Mouse (Mus musculus): Measurements from ENCODE around the gene Ccsap. TPM values are rescaled to one million over a fixed set of nuclear protein-coding genes. Genes with fewer than 3 reads are reported as not detected.
A peak's percentile ranks its signal among the peaks of the same experiment; 100 is the strongest.

Gene Ccsap
- polyA plus RNA-seq, 1 experiment from 2014 or later = 1.2 TPM

DNA sequence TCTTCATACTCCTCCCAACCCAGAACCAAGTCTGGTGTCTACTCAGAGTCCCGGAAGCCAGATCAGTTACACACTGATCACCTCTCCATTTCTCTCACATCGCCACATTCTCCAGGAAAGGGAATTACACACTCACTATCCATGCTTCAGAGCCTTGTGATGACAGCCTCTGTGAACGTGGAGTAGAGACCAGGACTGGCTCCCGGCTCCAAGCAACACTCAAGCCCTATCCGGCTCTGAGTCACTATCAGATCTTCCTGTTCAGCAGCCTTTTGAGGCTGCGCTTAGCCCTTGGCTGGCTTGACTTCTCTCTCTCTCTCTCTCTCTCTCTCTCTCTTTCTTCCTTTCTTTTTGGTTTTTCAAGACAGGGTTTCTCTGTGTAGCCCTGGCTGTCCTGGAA lies 13.4 kb upstream of the Ccsap start:
- Histone ChIP-seq H3K9ac (replicated peaks) (no peak overlapping the region), H3K4me3 (ENCODE audit: low read depth, low read length) (no peak overlapping the region), H3K9me3 (ENCODE audit: low read length) (no peaks in the 10 kb centered on the region), H3K4me1 (ENCODE audit: insufficient read depth) (no peaks in the 10 kb centered on the region), H3K27ac (ENCODE audit: low read depth) (no peak overlapping the region), H3K4me2 (ENCODE audit: low read depth, low read length) (no peak overlapping the region), H3K36me3 (replicated peaks; ENCODE audit: insufficient read depth, low read length) (no peaks in the 10 kb centered on the region), H3K27me3 (ENCODE audit: insufficient read depth, low read length) (no peaks in the 10 kb centered on the region)
- 73% methylated on average over 6 of the region's 6 CpGs for WGBS (ENCODE audit: insufficient replicate concordance)
- DNase-seq (no peak), ATAC-seq (no peak)
- TF ChIP-seq EP300 (IDR thresholded peaks at IDR 0.05; ENCODE audit: low read depth) (no peak), CTCF (IDR thresholded peaks at IDR 0.05; ENCODE audit: low read depth) (no peak)

DNA sequence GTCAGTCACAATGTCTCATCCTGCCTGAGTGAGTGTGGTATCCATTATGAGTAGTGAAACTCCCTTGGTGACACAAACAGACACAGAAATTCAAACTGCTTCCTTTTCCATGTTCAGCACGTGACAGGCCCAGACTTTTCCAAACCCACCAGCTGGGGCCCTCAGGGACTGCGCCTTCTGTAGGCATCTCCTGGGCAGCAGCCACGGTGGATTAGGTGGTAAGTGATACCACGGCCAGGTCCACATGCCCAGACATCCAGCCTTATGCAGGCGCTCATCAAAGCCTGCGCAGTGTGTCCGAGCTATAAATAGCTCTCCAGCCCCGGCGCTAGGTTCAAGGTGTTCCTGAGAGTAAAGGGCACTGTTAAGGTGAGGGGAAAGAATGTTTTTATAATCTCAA lies 12.0 kb upstream of the Ccsap start:
- Histone ChIP-seq H3K4me1 (ENCODE audit: insufficient read depth) (no peaks in the 10 kb centered on the region), H3K4me2 (ENCODE audit: low read depth, low read length) (no peak overlapping the region), H3K36me3 (replicated peaks; ENCODE audit: insufficient read depth, low read length) (no peaks in the 10 kb centered on the region), H3K27ac (ENCODE audit: low read depth) (no peak overlapping the region), H3K4me3 (ENCODE audit: low read depth, low read length) (no peak overlapping the region), H3K9me3 (ENCODE audit: low read length) (no peaks in the 10 kb centered on the region), H3K27me3 (ENCODE audit: insufficient read depth, low read length) (no peaks in the 10 kb centered on the region), H3K9ac (replicated peaks) (no peak overlapping the region)
- WGBS (ENCODE audit: insufficient replicate concordance) = 71% methylated on average over 9 of the region's 9 CpGs
- ATAC-seq (no peak), DNase-seq (no peak)
- TF ChIP-seq CTCF (IDR thresholded peaks at IDR 0.05; ENCODE audit: low read depth) = no peak
- TF ChIP-seq EP300 (IDR thresholded peaks at IDR 0.05; ENCODE audit: low read depth) = no peak

DNA sequence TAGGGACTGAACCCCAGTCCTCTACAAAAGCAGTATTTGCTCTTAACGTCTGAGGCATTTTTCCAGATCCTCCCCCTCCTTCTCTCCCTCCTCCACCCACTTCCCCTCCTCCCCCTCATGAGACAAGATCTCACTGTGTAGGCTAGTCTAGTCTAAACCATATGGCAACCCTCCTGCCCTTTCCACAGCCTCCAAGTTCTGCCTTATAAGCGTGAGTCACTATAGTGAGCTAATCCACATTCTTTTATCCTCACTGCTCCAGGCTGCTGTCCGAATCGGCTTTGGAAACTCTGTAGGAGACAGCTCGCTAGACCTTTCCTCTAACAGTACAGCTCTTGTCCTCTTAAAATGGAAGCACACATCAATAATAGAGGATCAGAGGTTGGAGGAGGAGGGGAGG lies 7.0 kb upstream of the Ccsap start:
- WGBS (ENCODE audit: insufficient replicate concordance) = 49% methylated on average over 5 of the region's 5 CpGs
- TF ChIP-seq CTCF (IDR thresholded peaks at IDR 0.05; ENCODE audit: low read depth) = no peak
- TF ChIP-seq EP300 (IDR thresholded peaks at IDR 0.05; ENCODE audit: low read depth) = no peak
- H3K9me3 ChIP-seq (ENCODE audit: low read length) = no peaks in the 10 kb centered on the region
- no peaks in the 10 kb centered on the region for H3K4me1 ChIP-seq (ENCODE audit: insufficient read depth)
- DNase-seq (no peak), ATAC-seq (no peak)
- no peak overlapping the region for H3K4me2 ChIP-seq (ENCODE audit: low read depth, low read length)
- no peaks in the 10 kb centered on the region for H3K36me3 ChIP-seq (replicated peaks; ENCODE audit: insufficient read depth, low read length)
- H3K9ac ChIP-seq (replicated peaks) = no peak overlapping the region
- no peak overlapping the region for H3K4me3 ChIP-seq (ENCODE audit: low read depth, low read length)
- peaks cover 6% of the 10 kb centered on the region; the same call in 1 of the 2 replicates for H3K27me3 ChIP-seq (ENCODE audit: insufficient read depth, low read length)
- H3K27ac ChIP-seq (ENCODE audit: low read depth) = no peak overlapping the region

DNA sequence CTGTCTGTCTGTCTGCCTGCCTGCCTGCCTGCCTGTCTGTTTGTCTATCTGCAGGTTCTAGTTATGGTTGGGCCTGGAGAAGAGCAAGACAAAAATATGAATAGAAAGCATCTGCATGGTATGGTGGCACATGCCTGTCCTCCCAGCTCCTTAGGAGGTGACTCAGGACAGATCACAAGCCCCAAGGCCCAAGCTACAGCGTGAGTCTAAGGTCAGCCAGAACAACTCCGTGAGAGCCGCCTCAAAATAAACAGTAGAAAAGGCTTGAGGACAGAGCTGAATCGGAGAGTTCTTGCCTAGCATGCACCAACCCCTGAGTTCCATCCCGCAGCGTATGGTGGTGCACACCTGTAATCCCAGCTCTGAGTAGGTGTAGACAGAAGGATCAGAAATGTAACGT lies 5.8 kb upstream of the Ccsap start:
- Histone ChIP-seq H3K9me3 (ENCODE audit: low read length) (no peaks in the 10 kb centered on the region), H3K4me3 (ENCODE audit: low read depth, low read length) (no peak overlapping the region), H3K9ac (replicated peaks) (no peak overlapping the region), H3K27ac (ENCODE audit: low read depth) (no peak overlapping the region), H3K36me3 (replicated peaks; ENCODE audit: insufficient read depth, low read length) (no peaks in the 10 kb centered on the region), H3K4me2 (ENCODE audit: low read depth, low read length) (no peak overlapping the region), H3K27me3 (ENCODE audit: insufficient read depth, low read length) (peaks cover 11% of the 10 kb centered on the region), H3K4me1 (ENCODE audit: insufficient read depth) (no peaks in the 10 kb centered on the region)
- DNase-seq = no peak
- 70% methylated on average over 7 of the region's 7 CpGs for WGBS (ENCODE audit: insufficient replicate concordance)
- ATAC-seq = no peak
- no peak for TF ChIP-seq EP300 (IDR thresholded peaks at IDR 0.05; ENCODE audit: low read depth)
- no peak for TF ChIP-seq CTCF (IDR thresholded peaks at IDR 0.05; ENCODE audit: low read depth)

DNA sequence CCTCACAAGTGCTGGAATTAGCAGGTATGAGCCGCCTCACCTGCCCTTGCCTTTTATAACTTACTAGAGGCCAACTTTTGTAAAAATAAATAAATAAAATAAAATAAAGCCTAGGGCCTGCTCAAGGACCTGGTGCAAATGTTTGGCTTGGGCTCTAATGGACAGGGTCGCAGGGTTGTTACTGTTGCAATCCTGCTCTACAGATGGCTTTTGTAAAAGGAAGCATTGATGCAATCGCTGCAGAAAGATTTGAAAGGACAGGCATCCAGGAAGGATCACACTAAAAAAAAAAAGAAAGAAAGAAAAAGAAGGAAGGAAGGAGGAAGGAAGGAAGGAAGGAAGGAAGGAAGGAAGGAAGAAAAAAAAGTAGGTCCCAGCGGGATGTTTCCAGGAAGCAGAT lies 377 bp upstream of the Ccsap start:
- H3K4me1 ChIP-seq (ENCODE audit: insufficient read depth) = 0 out of 2 replicates have a peak, but pooled peaks cover 10% of the 10 kb centered on the region
- ATAC-seq (no peak), DNase-seq (no peak)
- H3K9ac ChIP-seq (replicated peaks) = no peak overlapping the region
- H3K36me3 ChIP-seq (replicated peaks; ENCODE audit: insufficient read depth, low read length) = no peaks in the 10 kb centered on the region
- peaks cover 19% of the 10 kb centered on the region for H3K27me3 ChIP-seq (ENCODE audit: insufficient read depth, low read length)
- H3K4me2 ChIP-seq (ENCODE audit: low read depth, low read length) = no peak overlapping the region
- no peak overlapping the region for H3K27ac ChIP-seq (ENCODE audit: low read depth)
- H3K4me3 ChIP-seq (ENCODE audit: low read depth, low read length) = peak overlapping the region; percentile 93; the same call in 1 of the 2 replicates
- H3K9me3 ChIP-seq (ENCODE audit: low read length) = no peaks in the 10 kb centered on the region
- TF ChIP-seq CTCF (IDR thresholded peaks at IDR 0.05; ENCODE audit: low read depth) (no peak), EP300 (IDR thresholded peaks at IDR 0.05; ENCODE audit: low read depth) (no peak)
- 52% methylated on average over 4 of the region's 4 CpGs for WGBS (ENCODE audit: insufficient replicate concordance)

DNA sequence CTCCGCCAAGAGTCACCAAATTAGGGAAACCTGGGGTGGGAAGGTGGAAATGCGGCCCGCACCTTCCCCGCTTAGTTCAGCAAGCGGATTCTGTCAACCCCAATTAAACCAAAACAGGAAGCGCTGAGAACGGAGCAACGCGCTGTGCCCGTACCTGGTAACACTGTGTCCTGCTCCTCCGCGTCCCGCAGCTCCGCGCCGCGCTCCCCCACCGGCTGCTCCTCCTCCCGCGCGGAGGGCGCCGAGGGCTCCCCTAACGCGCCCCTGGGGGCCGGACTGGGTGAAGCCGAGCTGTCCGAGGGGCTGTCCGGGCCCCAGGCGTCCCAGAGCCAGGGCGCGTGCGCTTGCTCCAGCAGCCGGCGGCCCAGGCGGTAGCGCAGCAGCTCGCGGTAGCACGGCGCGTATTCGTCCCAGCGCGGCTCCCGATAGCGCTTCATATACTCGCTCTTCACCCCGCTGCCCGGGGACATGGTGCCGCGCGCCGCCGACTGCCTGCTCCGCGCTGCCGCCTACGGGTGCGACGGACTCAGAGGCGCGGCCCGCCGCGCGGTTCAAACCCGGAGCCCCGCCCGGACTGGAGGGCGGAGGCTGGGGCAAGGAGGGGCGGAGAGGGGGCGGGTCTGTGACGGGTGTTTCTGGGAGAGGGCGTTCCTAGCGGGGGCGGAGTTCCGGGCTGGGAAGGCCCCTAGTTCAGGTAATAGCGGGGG lies 915 bp downstream of the Ccsap start:
- Histone ChIP-seq H3K4me2 (ENCODE audit: low read depth, low read length) (peak overlapping the region; percentile 98), H3K27ac (ENCODE audit: low read depth) (peak overlapping the region; percentile 61), H3K27me3 (ENCODE audit: insufficient read depth, low read length) (peaks cover 16% of the 10 kb centered on the region), H3K4me1 (ENCODE audit: insufficient read depth) (0 out of 2 replicates have a peak, but pooled peaks cover 10% of the 10 kb centered on the region), H3K36me3 (replicated peaks; ENCODE audit: insufficient read depth, low read length) (no peaks in the 10 kb centered on the region), H3K4me3 (ENCODE audit: low read depth, low read length) (peak overlapping the region; percentile 93), H3K9ac (replicated peaks) (peak overlapping the region; percentile 86), H3K9me3 (ENCODE audit: low read length) (no peaks in the 10 kb centered on the region)
- TF ChIP-seq EP300 (IDR thresholded peaks at IDR 0.05; ENCODE audit: low read depth) = no peak
- peak; percentile 51 for TF ChIP-seq CTCF (IDR thresholded peaks at IDR 0.05; ENCODE audit: low read depth)
- ATAC-seq = peak; percentile 99
- WGBS (ENCODE audit: insufficient replicate concordance) = 2% methylated on average over 69 of the region's 79 CpGs
- peak; percentile 98 for DNase-seq
